Mouse (Mus musculus) subcutaneous adipose tissue, adult 2 months (tissue): ENCODE measurements around the gene Rxfp4. TPM values are rescaled to one million over a fixed set of nuclear protein-coding genes. Genes with fewer than 3 reads are reported as not detected.

Experiments
- polyA plus RNA-seq: library from polyadenylated mRNA; depleted of rRNA; stranded (reverse); fragments of >200 nt; gene quantifications from 2 replicates; pipeline ENCODE4 v1.2.3, GENCODE M21; 2012; ENCODE audit warnings: low replicate concordance; rRNA removed

Gene Rxfp4
- polyA plus RNA-seq: not detected in 2 replicates

DNA sequence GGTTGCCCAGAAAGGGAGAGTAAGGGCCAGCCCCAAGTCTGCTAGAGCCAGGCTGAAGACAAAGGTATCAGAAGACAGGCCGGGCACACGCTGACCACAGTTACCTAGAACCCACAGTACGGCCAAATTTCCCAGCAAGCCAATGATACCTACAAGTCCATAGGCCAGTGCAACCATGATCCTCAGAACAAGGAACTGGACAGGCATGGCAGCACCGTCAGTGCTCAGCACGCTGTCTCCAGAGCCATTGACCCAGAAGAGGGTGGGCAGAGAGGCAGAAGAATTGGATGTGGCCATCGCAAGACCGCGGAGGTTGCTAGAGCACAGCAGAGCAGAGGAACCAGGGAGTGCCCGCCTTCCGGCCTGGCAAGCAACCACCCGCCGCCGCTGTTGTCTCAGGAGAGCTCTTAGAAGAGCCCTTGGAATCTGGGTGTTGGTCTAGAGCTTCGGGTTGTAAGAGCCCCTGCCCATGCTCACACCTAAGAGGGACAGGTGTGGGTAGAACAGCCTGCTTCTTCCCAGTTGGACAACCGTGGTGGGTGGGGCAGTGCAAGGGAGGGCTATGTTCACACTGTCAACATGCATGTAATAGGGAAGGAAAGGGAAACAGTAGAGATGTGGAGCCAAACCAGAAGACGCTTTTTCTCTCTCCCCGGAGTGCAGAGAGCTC lies at the start of gene Rxfp4:
Rxfp4 (minus strand) TSS at position 297 of the 670 bp plus-strand sequence.

DNA sequence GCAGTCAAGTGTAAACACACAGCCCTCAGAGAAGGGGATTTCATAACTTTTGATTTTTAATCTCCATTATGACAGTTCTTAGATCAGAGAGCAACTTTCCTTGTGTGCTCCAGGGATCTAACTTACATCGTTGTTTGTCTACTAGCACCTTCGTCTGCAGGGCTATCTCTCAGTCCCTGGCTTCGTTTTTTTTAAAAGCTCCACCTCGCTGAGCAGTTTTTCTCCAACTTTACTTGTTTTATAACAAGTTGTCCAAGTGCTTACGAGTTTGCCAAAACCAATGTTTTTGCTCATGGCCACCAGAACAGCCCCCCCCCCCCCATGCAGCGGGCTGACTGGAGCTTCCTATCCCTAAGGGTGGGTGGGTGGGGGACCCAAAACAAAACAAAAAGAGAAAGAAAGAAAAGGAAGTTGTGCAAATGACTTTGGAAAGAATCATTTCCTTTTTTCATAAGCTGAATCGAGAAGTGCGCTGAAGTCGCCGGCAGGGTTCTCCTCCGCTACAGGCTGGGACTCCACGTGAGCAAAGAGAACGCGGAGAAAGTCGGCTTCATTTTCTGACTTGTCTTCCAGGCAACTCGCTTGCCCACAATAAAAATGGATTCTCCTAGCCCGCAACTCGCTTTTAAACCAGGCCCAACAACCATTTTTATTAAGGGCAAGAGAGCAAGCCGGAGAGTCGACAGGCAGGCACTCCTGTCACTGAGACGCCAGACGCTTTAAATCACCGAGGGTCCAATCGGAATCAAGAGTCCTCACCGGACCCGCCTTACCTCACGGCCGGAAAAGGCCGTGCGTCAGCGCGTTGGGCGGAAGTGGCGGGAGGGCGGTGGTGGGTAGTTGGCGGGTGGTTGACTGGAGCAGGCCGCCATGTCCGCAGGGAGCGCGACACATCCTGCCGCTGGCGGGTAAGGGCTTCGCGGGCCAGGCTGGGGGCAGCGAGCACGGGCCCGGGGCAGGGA lies 32.3 kb upstream of the Rxfp4 start, which contains the start of gene Khdc4:
Khdc4 (plus strand) TSS at position 824 of the 962 bp plus-strand sequence.

DNA sequence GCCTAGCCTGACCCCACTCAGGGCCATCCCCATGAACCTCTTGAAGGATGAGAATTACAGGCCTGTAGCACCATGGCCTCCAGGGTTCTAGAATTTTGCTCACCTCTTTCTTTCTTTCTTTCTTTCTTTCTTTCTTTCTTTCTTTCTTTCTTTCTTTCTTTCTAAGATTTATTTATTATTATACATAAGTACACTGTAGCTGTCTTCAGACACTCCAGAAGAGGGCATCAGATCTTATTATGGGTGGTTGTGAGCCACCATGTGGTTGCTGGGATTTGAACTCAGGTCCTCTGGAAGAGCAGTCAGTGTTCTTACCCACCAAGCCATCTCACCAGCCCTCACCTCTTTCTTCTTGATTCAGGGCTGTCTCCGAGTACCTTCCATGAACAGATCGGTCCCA lies 47.3 kb downstream of the Rxfp4 start, which contains the start of gene Arhgef2:
Arhgef2 (plus strand) TSS at position 301 of the 400 bp plus-strand sequence.

Other genes starting within 250 kb of the Rxfp4 start
- 35.7 and 50.0 TPM in 2 replicates for gene Pmf1, start 242.8 kb downstream of the Rxfp4 start, polyA plus RNA-seq
- gene Slc25a44, start 228.0 kb downstream of the Rxfp4 start, polyA plus RNA-seq: 57.9 and 74.4 TPM in 2 replicates
- 51.9 and 53.4 TPM in 2 replicates for gene Sema4a, start 192.0 kb downstream of the Rxfp4 start, polyA plus RNA-seq
- 140 and 285 TPM in 2 replicates for gene Lmna, start 143.2 kb downstream of the Rxfp4 start, polyA plus RNA-seq
- gene Mex3a, start 120.7 kb downstream of the Rxfp4 start, polyA plus RNA-seq: 0.56 and 12.0 TPM in 2 replicates
- gene Rab25, start 104.8 kb downstream of the Rxfp4 start, polyA plus RNA-seq: 0.40 and 40.0 TPM in 2 replicates
- 148 and 176 TPM in 2 replicates for gene Lamtor2, start 100.1 kb downstream of the Rxfp4 start, polyA plus RNA-seq
- gene Ubqln4, start 99.4 kb downstream of the Rxfp4 start, polyA plus RNA-seq: 63.5 and 103 TPM in 2 replicates
- gene Ssr2, start 77.3 kb downstream of the Rxfp4 start, polyA plus RNA-seq: 270 and 325 TPM in 2 replicates
- 76.8 and 130 TPM in 2 replicates for gene Arhgef2, start 47.2 kb downstream of the Rxfp4 start, polyA plus RNA-seq
- gene Khdc4, start 32.7 kb upstream of the Rxfp4 start, polyA plus RNA-seq: 54.5 and 72.5 TPM in 2 replicates
- gene Rit1, start 63.7 kb upstream of the Rxfp4 start, polyA plus RNA-seq: 67.4 and 70.4 TPM in 2 replicates
- 8.3 and 20.2 TPM in 2 replicates for gene Syt11, start 122.0 kb upstream of the Rxfp4 start, polyA plus RNA-seq
- gene Gon4l, start 182.1 kb upstream of the Rxfp4 start, polyA plus RNA-seq: 12.1 and 20.0 TPM in 2 replicates